Mouse (Mus musculus) CD4-positive, CD25-positive, alpha-beta regulatory T cell, adult 4 months (primary cell): ENCODE data around the gene Wdr70. TPM values are rescaled to one million over a fixed set of nuclear protein-coding genes. Genes with fewer than 3 reads are reported as not detected.
A peak's percentile ranks its signal among the peaks of the same experiment; 100 is the strongest.

Experiments used
- ATAC-seq: one replicate; pipeline ENCODE4 v1.8.0; 2017
- polyA plus RNA-seq, 2 experiments: library from polyadenylated mRNA; unstranded; fragments of 100-300 nt; shearing (Covaris generic); gene quantifications; one replicate each; pipeline ENCODE4 v1.2.1; 2017

Wdr70 gene
- polyA plus RNA-seq, 2 experiments from 2014 or later, result 32.5 to 37.0 TPM

DNA sequence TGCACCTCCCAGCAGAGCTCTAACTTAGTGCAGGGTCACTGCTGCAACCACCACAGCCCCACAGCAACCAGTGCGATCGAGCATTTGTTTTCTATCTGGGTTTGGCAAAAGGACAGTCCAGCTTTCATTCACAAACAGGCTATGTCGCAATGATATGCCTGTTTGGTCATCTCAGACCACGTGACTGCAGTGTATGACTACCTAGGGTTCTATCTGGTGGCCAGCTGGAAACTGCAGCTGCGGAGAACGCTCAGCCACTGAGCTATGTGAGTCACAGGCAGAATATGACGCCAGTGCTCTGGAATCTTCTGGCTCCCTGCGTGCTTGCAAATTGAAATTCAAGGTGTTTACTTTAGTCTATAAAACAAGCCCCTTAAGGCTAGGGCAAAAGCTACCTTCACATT, 167.4 kb downstream of the Wdr70 start:
- no peak for ATAC-seq

DNA sequence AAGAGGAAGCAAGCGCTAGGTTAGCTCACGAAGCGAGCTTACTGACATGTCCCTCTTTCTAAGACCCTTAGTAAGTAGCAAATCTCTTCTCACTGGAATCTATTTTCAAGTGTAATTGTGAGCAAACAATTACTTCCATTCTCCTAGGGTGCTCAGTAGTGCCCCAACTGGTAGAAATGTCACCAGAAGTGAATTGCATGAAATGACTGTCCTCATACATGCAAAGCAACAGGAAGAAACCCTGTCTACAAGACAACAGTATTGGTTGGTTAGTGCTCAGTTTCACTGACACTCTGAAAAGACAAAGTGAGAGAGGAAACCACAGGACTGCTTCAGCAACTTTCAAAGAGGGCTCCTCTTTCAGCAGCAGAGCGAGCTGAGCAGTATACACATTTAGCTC, 173.6 kb downstream of the Wdr70 start:
- ATAC-seq, result peak; percentile 91

DNA sequence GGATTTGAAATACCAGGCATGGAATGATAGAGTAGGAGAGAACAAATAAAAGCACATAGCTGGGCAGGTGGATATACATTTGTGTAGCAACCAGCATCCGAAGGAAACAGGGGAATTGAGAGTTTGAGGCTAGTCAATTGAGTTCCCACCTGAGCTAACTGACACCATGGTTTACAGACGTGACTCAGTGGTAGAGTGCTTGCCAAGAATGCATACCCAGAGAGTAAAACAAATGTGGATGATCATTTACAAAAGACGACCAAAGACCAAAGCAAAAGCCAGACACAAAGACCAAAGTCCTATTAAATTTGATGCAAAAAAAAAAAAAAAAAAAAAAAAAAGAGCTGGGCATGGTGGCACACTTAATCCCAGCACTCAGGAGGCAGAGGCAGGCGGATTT, 175.7 kb downstream of the Wdr70 start:
- no peak for ATAC-seq

DNA sequence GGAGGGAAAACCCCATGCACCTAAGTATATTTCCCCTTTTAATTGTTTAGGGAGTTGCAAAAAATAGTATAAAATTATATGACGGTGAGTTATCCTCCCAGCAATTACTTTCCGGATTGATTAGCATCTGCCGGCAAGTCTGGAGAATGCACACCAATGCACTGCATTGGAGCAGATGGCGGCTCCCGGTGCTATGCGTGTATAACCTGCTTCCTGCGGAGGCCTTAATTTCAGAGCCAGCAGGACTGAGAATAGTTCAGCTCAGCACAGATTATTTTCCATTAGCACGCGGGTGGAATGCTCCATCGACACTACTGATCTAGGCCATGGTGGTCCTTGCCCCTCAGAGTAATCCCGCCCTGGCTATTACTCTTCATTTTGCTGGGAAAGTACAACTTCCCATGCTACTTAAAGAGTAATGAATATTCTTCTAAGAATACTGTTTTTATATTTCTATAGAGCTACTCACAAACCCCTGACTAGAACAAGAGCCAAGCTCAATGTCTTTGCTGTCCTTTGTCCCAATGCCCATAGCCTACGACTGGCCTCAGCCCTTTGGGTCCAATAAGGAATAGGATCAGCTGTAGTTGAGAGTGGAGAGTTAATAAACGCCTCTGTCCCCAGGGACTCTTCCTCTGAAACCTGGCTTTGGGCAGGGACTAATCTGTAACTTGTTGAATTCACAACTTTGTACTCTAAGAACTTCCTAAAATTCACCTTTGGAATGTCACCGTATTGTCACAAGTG, 176.5 kb downstream of the Wdr70 start:
- no peak for ATAC-seq

DNA sequence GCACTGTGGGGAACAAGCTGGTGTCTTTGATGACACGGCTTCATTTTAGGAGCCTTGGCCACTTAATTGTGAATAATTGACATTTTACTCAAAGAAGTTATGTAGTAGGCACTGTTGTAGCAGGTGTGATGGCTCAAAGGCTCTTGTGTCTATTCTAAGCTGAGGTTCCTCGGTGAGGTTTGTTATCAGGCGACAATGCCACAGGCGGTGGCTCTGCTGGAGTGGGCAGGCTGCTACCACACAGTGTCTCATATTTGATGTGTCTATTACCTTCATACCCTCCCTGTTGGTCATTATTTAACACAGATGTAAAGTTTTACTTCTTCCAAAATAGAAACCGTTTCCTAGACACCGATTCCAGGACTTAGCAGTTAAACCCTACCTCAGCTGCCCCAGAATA, 177.9 kb downstream of the Wdr70 start:
- ATAC-seq, result no peak

DNA sequence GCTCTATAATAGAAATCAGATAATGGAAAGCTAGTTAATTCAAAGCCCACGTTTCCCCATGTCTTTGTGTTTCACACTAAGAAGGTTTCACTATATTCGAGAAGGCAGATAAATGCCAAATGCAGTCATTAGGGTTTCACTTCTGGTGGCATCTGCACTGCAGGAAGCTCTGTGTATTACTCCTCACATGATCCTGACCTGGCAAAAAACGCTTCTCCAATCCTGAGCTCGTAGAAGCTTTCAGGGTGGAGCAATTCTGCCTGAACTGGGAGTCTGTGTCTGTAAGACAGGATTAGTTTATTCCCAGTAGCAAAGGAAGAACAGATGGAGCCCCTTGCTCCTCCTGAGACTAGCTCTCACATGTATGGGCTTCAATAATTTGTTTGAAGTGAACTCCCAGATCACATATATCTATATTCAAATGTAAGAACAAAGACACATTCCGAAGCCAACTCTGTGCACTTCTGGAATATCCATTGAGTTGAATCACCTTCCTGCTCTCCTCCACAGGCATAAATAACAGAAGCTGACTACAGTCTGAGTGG, 192.4 kb downstream of the Wdr70 start:
- ATAC-seq, result no peak

DNA sequence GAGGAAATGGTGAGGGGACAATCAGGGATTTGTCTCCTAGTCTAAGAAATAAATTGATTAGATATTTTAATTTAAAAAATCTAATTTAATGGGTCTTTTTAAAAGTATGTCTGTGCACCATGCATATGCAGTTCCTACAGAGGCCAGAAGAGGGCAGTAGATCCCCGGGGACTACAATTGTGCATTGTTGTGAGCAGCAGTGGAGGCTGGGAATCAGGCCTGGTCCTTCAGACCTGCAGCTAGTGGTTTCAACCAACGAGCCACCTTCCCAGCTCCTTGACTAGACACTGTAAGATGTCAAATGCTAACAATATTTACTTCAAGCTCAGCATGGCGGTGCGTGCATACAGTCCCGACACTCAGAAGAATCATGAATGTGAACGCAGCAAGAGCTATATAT, 199.7 kb downstream of the Wdr70 start:
- ATAC-seq, result no peak

DNA sequence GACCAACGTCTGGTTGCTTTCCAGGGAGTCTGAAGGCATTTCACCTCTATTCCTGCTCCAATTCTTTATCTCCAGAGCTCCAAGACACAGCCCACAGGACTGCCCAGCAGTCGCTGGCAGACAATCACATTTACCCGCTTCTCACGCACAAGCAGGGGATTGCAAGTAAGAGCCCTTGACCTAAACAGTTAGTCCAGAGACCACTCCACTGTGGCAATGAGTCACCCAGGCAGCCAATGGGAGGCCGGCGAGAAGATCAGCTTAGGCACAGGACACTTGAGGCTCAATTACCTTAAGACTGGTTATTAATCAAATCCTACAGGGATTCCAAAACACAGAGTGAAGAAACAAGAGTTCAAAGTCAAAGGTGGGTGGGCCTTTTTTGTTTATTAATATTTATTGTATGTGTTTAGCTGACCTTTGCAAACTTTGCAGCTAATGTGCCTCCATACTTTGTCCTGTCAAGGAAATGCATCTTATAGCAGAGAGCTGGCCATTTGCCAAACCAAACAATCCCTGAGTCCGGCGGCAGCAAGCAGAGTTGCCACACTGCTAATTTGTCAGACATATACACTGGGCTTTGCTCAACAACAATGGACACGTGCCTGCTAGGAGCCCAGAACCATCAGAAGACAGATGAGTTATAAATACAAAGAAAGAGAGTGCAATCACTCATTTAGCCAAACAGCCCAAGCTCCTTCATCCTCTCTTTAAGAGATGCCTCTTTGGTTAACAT, 207.3 kb downstream of the Wdr70 start:
- no peak for ATAC-seq

DNA sequence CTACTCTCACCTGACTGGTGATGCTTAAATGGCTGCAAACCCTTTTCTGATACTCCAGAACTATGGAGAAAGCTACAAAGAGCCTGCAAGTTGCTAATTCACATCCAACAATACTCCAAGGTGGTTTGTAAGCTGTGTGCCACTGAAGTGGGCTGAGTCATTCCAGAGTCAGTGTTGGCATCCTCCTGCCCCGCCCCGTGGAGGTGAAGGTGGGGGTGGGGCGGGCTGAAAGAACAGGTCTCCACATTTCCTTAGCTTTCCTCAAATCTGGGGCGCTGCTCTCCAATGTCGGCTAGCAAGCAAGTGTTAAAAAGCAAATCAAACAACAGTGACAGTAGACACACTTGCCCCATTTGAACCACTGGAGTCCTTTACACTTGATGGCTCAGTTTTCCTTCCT, 208.7 kb downstream of the Wdr70 start:
- no peak for ATAC-seq

DNA sequence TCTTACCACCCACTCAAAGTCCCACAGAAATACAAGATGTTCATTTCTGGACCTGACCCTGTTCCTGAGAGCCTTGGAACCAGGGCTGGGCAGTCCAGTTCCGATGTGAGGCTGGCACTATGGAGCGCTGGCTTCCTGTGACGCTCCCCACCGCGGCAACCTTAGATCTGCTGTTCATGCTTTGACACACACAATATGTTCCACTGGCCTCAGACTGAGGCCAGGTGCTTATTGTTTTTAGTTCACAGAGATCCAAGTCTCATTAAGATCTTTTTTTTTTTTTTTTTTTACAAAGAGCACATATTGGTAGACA, 209.7 kb downstream of the Wdr70 start:
- ATAC-seq, result no peak

DNA sequence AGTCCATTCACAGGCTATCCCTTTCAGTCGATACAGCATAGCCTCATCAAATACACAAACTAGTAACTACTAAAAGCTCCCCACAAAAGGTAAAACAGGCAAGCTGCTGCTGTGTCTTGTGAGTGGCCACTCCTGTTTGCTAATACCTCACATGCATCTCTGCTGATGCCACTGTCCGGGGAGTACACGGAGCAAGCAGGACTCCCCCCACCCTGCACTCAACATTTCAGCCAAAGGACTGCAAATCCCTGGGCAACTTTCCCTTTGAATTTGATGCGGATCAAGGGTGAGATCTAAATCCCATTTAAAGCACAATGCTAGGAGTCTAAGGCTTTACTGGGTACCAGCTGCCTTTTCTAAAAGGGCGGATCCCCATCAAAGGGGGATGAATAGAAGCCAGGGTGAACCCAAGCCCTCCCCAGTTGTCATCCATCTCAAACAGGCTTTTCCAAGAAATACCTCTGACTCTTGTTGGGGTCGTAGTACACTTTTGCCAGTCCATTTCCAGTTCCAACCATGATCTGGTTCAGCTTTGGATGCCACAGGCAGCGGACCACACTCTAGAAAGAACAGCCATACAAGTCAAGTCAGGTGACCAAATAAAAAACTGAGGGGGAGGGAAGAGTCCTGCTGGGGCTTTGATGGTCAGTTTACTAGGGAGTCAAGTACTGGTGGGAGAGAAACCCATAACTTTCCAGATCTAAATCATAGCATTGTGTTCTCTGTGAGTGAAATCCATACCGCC, 210.2 kb downstream of the Wdr70 start:
- no peak for ATAC-seq

DNA sequence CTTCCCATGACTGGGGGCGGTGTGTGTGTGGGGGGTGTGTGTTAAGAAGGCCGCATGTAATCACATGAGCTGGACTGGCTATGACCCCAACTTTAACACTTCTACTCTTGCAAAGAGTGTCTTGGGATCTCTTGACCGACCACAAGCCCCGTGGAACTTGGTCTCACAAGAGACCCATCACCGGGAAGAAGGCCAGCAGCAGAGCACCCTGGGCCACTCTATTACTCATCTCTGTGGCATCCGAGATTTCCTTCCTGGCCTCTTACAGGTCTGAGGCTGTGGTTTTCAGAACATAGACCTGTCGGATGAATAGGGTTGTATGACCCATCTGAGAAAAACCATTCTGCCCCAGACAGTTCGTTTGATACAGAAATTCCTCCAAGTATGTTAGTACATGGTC, 212.4 kb downstream of the Wdr70 start:
- ATAC-seq, result no peak

DNA sequence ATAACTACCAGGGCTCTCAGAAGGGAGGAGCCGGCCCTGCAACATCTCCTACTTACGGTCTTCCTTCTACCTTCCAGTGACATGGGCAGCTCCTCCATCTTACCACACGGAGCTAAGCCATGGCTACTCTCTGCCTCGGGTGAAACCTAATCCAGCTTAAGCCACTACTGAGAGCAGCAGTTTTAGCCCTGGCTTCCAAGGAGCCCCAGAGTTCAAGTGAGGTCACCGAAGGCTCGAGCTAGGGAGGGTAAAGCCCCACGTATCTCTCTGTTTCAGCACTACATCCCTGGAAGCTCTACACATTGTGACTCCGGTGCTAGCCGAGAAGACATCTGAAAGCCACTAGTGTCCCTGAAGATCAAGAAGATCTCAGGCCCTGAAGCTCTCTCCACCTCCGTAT, 213.9 kb downstream of the Wdr70 start:
- ATAC-seq, result no peak

DNA sequence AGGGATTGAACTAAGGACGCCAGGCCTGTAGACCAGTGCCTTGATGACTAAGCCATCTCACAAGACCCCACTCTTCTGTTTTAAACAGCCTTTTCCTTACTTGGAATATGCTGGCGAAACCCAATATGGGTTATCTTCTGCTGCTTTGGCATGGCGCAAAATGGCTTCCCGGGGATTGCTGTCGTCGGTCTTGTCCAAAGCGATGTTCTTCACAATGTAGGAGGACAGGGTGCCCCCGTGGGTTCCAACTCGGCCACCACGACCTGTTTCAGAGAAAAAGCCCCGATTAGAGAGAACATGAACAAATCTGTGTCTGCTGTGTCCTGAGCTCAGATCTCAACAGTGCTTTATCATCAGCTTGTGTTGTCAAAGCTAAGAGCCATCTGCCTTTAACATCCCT, 214.8 kb downstream of the Wdr70 start:
- no peak for ATAC-seq

DNA sequence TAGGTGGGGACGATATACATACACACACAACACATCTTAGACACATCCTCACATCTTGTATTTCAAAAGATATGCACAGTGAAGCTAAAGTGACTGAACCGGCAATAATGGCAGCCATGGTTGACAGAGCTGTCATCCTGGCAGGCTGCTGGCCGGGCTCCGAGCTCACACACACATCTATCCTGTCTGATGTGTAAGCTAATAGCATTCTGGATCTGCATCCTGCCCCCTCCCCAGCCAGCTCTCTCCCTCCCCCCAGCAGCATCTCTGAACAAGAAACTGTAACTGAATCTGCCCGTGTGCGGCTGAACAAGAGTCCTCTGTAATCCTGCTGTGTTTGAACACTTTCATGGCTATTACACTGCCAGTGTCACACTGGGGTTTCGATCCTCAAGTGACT, 219.1 kb downstream of the Wdr70 start:
- ATAC-seq, result no peak

DNA sequence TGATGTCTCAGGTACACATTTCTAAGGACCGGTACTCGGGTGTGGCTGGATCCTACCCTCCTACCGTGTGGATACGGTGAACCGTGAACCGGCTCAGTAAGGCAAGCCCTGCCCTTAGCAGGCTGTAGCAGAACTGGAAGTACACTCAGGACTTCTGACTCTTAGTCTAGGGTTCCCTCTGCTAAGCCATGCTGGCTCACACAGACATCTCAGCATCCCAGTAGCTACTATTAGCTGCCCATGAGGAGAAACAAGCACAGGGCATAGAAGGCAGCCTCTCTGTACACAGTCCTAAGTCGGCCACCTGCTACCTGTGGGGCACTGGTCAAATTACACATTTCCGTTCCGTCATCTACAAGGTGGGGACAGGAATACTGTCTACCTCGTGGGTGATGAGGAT, 220.1 kb downstream of the Wdr70 start:
- ATAC-seq, result no peak

DNA sequence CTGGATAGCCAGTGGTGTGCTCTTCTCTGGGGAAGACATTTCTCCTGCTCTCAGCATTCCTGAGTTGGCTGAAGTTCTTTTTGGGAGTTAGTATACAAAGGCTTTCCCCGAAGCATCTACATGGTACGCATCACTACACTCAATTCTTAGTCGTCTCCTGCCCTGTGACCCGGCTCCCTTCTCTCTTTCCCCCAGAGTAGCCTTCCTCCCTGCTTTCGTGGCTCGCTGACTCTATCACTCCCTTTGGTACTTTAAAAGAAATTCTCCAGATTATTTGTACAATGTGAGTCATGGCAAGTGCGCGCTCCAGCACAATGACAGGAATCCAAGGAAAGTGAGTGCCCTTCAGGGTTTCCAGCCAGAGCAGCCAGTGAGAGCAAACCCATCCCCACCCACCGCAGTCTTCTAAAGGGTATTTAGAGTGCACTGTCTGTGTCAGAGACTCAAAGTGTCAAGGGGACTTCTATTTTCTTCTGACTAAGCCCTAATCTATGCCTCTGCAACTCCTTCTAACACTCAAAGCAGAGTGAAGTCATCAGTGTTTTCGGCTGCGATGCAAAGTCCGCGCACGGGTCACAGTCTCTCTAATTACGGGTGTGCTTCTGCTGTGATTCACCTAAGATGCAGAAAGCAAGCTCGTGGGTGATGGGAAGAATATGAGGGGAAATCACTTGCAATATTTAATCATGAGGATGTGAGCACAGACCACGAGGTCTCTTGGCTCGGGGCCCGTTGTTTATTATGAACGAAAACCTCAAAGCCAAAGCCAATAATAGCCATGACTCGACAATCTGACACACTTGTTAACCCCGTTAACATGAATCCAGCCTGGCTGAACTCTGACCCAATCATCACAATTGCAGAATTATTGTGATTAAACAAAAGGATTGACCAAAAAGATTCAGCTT, 221.2 kb downstream of the Wdr70 start:
- ATAC-seq, result no peak

DNA sequence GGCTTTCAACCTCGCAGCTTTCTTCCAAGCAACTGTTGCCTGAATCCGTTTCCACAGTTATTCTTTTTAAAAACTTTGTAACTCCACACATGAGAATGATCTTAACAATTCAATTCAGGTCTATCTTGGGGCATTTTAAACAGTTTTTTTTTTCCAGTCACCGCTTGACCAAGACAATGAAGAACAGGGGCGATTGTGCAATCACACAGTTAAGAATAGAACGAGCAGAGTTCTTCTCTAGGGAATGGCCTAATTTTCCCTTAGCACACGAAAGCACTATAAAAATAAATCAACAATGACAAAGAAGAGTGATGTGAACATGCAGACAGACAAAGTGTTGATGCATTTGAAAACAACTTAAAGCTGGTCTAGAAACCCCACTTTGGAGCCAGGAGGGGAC, 223.1 kb downstream of the Wdr70 start:
- ATAC-seq, result no peak

DNA sequence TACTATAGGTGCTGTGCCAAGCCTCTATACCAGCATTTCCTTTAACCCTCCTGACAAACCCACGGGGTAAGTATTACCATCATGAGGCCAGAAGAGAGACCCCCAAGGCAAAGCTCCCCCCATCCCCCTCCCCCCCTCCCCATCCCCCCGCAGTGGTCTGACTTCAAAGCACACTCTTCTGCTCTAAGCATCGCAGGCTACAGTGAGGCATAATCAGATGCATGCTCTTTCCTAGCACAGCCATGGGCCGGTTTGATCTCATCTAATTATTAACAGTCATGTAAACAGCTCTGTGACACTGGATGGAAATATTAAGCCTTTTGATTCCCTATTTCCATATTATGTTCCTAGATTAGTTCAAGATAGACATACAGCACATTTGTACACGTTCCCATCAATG, 226.5 kb downstream of the Wdr70 start:
- ATAC-seq, result no peak

DNA sequence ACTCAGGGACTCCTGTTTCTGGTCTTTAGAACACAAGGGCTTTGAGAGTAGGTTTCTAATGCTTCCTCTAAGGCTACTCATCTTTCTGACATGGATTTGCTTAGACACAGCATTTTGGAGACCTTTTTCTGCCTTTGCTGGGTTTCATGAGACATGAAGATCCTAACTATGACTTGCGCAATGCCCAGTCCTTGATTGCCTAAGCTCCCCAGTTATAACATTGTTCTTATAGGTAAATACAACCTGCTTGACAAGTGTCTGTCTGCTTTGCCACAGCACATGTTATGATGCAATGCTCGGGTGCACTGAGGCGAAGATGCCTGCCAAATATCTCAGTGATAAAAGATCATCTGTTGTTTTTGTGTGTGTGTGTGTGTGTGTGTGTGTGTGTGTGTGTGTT, 233.7 kb downstream of the Wdr70 start:
- no peak for ATAC-seq

DNA sequence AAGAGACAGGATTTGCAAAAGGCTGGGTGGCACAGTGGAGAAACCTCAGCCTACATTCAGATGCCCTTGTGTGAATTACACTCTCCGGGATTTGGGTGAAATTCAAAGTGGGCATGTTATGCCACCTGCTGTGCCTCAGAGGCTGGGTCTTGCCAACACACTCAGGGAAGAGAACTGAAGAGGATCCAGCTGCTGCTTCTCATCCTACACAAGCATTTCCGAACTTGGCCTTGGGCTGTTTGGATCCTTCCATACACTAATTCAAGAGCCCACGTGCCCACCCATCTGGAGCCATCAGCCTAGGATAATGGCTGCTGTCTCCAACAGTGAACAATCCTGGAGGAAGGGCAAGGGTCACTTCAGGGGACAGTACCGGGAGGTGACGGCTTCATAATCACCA, 235.7 kb downstream of the Wdr70 start:
- no peak for ATAC-seq

DNA sequence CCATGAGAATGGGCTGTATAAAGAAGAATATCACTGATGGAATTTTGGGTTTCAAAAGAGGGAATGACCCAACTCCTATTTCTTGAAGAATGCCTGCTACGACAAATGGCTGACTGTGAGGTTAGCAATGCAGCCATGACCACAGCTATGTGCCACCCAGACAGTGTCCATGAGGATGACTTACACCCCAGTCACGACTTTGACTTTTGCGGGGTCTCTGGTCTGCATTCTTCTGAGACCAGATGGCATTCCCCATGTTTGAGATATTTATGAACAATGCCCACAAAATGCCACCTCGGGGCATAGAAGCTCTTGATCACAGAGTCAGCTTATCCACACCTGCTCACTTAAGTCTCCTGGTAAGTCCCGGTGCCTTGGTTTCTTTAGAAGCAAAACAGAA, 236.1 kb downstream of the Wdr70 start:
- no peak for ATAC-seq

DNA sequence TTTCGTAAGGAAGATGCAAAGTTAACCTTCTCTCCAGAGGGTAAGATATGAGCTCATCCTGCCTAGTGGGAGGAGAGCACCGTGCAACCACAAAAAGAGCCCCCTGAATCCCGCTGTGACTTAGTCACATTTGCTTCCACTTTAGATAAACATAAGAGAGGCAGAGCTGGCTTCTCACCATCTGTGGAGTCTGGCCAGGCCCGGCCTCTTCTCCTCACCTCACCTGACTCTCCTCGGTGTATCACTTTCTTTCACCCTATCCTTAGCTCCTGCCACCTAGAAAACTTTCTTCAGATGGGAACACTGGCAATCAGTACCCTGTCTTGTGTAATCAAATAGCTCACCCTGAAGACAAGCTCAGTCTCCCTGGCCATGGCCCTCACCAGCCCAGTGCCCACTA, 240.2 kb downstream of the Wdr70 start:
- ATAC-seq, result no peak
